Mouse (Mus musculus) C2C12 (cell line): ENCODE results near the gene Chid1. TPM values are rescaled to one million over a fixed set of nuclear protein-coding genes. Genes with fewer than 3 reads are reported as not detected.

Experiments
- H3K27me3 ChIP-seq: one replicate; pipeline ENCODE4 v1.6.1; 2011; ENCODE audit not compliant: control insufficient read depth, insufficient read depth, insufficient read length
- H3K36me3 ChIP-seq: one replicate; pipeline ENCODE4 v1.6.1; 2011; ENCODE audit not compliant: control insufficient read depth, insufficient read depth
- H3K4me3 ChIP-seq: one replicate; pipeline ENCODE4 v1.5.1; 2011; ENCODE audit warnings: mild to moderate bottlenecking, control low read depth; ENCODE audit not compliant: poor library complexity, insufficient read depth, severe bottlenecking
- H3K79me2 ChIP-seq: one replicate; pipeline ENCODE4 v1.6.1; 2011; ENCODE audit not compliant: control insufficient read depth, insufficient read depth
- H3K79me3 ChIP-seq: one replicate; pipeline ENCODE4 v1.6.1; 2011; ENCODE audit warnings: low read depth, control low read depth
- H3ac ChIP-seq: one replicate; pipeline ENCODE3; 2011; ENCODE audit warnings: low read depth; ENCODE audit not compliant: control insufficient read depth, insufficient read length
- CEBPB ChIP-seq: IDR thresholded peaks from one replicate; pipeline ENCODE4 v1.6.1; 2011; ENCODE audit warnings: low read depth, mild to moderate bottlenecking, control low read depth, moderate library complexity
- CTCF ChIP-seq: IDR thresholded peaks from one replicate; pipeline ENCODE4 v1.5.1; 2011; ENCODE audit not compliant: control insufficient read depth, insufficient read depth, insufficient read length
- FOSL1 ChIP-seq: IDR thresholded peaks from one replicate; pipeline ENCODE4 v1.8.0; 2011; ENCODE audit warnings: mild to moderate bottlenecking, low read length; ENCODE audit not compliant: poor library complexity, insufficient read depth, severe bottlenecking
- MAX ChIP-seq: IDR thresholded peaks from one replicate; pipeline ENCODE4 v1.6.1; 2011; ENCODE audit warnings: mild to moderate bottlenecking, control low read depth
- MYOD1 ChIP-seq: IDR thresholded peaks from one replicate; pipeline ENCODE4 v1.6.1; 2011; ENCODE audit warnings: low read depth; ENCODE audit not compliant: control insufficient read depth, insufficient read length
- MYOG ChIP-seq: IDR thresholded peaks from one replicate; pipeline ENCODE4 v1.6.1; 2011; ENCODE audit not compliant: control insufficient read depth, insufficient read length; ENCODE audit errors: extremely low read depth
- USF1 ChIP-seq: IDR thresholded peaks from one replicate; pipeline ENCODE4 v1.6.1; 2011; ENCODE audit warnings: low read depth, mild to moderate bottlenecking, control low read depth, moderate library complexity
- polyA plus RNA-seq: library from polyadenylated mRNA; unstranded; fragments of >200 nt; fragmentation: generic; extraction: Trizol; gene quantifications from one replicate; pipeline ENCODE4 v1.2.1, GENCODE M21; 2012; ENCODE audit warnings: missing spikeins

Gene Chid1
- polyA plus RNA-seq, 1 experiment = 27.4 TPM

DNA sequence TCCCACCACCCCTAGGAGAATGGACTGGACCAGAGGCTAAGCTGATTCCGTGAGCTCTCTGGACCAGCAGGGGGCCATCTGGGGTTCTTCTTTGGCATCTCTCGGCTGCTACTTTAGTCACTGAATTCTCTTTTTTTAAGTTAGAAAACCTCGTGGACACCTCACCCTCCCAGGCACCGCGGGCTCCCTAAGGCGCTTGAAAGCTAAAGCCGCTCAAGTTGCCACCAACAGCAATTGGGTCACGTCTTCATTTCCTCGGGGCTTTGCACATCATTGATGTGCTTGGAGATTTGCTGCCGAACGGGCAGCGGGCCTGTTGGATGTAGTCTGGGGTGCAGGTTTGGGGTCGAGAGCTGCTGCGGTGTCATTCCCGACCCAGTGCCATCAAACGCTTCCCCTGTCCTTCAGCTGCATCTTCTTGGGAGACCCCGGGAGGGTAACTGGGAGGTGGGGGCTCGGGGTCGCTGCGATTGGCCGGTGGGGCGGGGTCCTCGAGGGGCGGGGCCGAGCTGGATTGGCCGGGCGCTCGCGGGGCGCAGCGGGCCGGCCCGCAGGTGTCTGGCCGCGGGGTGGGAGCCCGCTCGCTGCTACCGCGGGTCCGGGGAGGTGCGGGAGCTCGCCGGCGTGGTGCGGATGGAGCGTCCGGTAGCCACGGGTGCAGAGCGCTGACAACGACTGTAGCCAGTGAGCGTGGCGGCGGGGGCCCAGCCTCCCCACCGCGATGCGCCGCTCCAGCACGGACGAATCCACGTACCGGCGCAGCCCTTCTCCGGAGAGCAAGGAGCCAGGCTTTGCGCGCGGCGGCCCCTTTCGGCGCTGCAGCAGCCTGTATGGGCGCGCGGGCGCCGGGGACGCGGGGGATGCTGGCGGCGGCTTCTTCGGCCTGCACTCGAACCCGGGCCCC is 57.9 kb downstream of the Chid1 start:
- no peak overlapping the region for H3ac ChIP-seq
- no peak overlapping the region for H3K4me3 ChIP-seq
- H3K79me2 ChIP-seq = peaks cover 87% of the 10 kb centered on the region
- no peaks in the 10 kb centered on the region for H3K27me3 ChIP-seq
- H3K79me3 ChIP-seq = peaks cover 66% of the 10 kb centered on the region
- H3K36me3 ChIP-seq = peaks cover 17% of the 10 kb centered on the region
- no peak for TF ChIP-seq CEBPB
- TF ChIP-seq CTCF = no peak
- TF ChIP-seq MYOG = no peak
- no peak for TF ChIP-seq USF1
- TF ChIP-seq FOSL1 = no peak
- TF ChIP-seq MYOD1 = no peak
- no peak for TF ChIP-seq MAX

DNA sequence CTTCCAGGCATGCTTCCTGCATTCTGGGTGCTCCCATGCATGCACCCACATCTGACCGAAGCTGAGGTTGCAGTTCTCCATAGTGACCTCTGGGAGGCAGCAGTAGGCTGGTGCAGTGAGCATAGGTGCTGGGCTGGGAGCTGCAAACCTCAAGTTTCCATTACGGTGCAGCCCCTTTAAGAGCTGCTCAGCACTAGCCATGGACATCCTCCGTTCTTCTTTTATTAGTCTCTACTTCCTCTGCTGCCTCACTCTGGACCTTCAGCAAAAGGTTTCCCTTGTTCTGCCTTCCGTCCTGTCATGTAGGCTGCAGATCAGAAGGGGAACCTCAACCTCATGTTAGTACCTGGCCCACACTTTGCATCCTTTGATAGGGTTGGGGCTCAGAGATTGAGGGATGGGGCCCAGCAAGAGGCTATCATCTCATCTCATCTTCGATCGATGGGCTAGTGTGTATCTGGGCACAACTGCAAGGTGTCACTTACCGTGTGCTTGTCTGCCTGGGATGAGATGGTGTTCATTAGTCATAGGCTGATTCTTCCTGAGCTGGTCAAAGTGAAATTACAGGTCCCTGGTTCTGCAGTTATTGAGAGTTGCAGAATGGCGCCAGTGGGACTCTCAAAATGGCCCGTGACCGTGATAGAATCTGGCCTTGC is 58.7 kb downstream of the Chid1 start:
- Histone ChIP-seq H3K4me3 (no peak overlapping the region), H3K79me2 (peaks cover 91% of the 10 kb centered on the region), H3ac (no peak overlapping the region), H3K36me3 (peaks cover 14% of the 10 kb centered on the region), H3K27me3 (no peaks in the 10 kb centered on the region), H3K79me3 (peaks cover 64% of the 10 kb centered on the region)
- TF ChIP-seq MYOD1 (no peak), FOSL1 (no peak), MAX (no peak), CEBPB (no peak), USF1 (no peak), CTCF (peak; percentile 87), MYOG (no peak)

DNA sequence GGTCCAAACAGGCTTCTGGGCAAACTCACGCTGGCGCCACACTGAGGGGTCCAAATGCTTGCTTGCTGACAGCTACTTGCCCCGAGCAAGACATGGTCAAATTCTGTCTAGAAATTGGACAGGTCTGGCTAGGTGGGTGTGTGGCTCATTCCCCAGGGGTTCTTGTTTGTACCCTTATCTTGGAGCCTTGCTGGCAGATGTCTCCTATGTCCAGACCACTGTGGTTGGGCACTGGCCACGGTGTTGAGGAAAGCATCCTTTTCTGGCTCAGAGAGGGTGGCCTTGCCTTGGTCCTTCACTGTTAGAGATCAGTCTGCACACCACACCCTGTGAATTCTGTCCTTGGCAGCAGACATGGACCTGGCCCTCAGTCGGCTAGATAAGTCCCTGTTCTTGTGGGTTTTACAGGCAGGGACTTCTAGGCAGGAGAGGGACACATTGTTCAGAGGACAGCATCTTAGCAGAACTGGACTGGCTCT is 61.3 kb downstream of the Chid1 start:
- peaks cover 98% of the 10 kb centered on the region for H3K79me2 ChIP-seq
- H3K4me3 ChIP-seq = no peak overlapping the region
- TF ChIP-seq MYOD1 = no peak
- TF ChIP-seq USF1 = no peak
- TF ChIP-seq MYOG = no peak
- TF ChIP-seq FOSL1 = no peak
- no peak for TF ChIP-seq CEBPB
- no peak for TF ChIP-seq MAX
- TF ChIP-seq CTCF = no peak
- no peaks in the 10 kb centered on the region for H3K36me3 ChIP-seq
- H3K27me3 ChIP-seq = no peaks in the 10 kb centered on the region
- peaks cover 69% of the 10 kb centered on the region for H3K79me3 ChIP-seq
- no peak overlapping the region for H3ac ChIP-seq

DNA sequence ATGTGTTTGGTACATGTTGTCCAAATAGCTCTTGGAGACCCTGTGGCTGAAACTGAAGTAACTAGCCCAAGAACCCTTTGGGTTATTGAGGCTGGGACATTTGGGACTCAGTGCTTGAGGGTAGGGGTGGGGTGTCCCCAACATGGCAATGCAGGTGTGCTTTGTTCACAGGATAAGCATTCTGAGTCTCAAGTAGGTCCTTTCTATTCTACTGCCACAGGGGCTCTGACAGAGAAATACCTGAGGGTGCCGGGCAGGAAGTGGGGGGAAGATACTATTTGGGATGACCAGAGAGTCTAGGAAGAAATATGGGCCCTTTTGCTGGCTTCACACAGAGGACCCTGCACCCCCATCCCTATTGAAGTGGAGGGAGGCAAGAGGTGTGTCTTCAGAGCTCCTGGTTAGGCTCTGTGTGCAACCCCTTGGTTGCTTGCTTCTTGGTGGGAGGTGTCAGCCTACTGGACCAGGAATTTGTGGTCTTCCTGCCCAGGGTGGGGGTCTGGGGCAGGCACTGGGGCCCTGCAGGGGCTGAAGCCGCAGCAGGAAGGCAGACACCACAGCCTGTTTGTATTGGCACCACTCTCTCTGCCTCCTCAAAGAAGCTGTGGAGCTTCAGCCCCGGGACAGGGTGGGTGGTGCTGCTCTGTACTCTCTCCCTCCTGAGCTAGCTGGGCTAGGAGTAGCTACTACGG is 61.9 kb downstream of the Chid1 start:
- Histone ChIP-seq H3K4me3 (no peak overlapping the region), H3K27me3 (no peaks in the 10 kb centered on the region), H3K36me3 (peaks cover 3% of the 10 kb centered on the region)

DNA sequence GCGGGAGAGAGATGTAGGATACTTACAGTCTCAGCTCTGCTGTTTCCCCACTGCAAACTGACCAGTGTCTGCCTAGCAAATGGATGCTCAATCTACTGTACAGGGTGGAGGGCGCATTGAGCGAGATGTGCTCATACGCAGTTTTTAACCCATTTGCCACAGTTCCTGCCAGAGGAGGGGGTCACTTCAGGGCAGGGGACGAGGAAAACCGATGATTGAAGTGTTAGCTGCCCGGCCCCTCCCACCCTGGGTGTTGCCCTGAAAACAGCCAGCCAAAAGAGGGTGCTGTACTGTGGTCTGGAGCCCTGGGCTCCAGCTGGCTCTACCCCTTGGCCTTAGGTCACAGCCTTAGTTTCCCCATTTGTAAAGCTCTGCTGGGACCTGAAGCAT is 62.7 kb downstream of the Chid1 start:
- TF ChIP-seq FOSL1 (no peak), MAX (no peak), USF1 (no peak), CEBPB (no peak)
- Histone ChIP-seq H3K36me3 (peaks cover 10% of the 10 kb centered on the region), H3K4me3 (peak overlapping the region; percentile 76)

More for the DNA sequence above, 61.9 kb downstream of the Chid1 start:
- H3K79me2 ChIP-seq = peaks cover 98% of the 10 kb centered on the region
- peaks cover 67% of the 10 kb centered on the region for H3K79me3 ChIP-seq
- TF ChIP-seq FOSL1 (no peak), USF1 (no peak), MYOD1 (no peak), MAX (no peak), MYOG (no peak), CTCF (no peak), CEBPB (no peak)
- H3ac ChIP-seq = peak overlapping the region; percentile 70

More for the DNA sequence above, 62.7 kb downstream of the Chid1 start:
- Histone ChIP-seq H3ac (peak overlapping the region; percentile 70), H3K79me2 (peaks cover 97% of the 10 kb centered on the region), H3K79me3 (peaks cover 65% of the 10 kb centered on the region), H3K27me3 (no peaks in the 10 kb centered on the region)
